Mouse (Mus musculus): Measurements from ENCODE around the gene Zdhhc19.
A peak's percentile ranks its signal among the peaks of the same experiment; 100 is the strongest.

Zdhhc19 gene

GRCm38 (mm10) chr16:32513401-32513800 lies 17.3 kb downstream of the Zdhhc19 start:
- H3K9me3 ChIP-seq (ENCODE audit: low read length), result peaks cover 21% of the 10 kb centered on the region
- TF ChIP-seq CTCF (conservative IDR thresholded peaks at IDR 0.05; ENCODE audit: low read length) (no peak), NANOG (IDR thresholded peaks at IDR 0.05; ENCODE audit: borderline replicate concordance, low read length) (no peak), POU5F1 (IDR thresholded peaks at IDR 0.05; ENCODE audit: borderline replicate concordance, low read length) (no peak)
- peak overlapping the region; percentile 8; the same call in 1 of the 2 replicates for H3K4me3 ChIP-seq (replicated peaks; ENCODE audit: low read length)
- no peaks in the 10 kb centered on the region for H3K27me3 ChIP-seq (ENCODE audit: insufficient read depth, low read length)
- H3K4me1 ChIP-seq (replicated peaks; ENCODE audit: low read depth, low read length), result peaks cover 95% of the 10 kb centered on the region
- H3K36me3 ChIP-seq (ENCODE audit: insufficient read depth, low read length), result no peaks in the 10 kb centered on the region

- Histone ChIP-seq H3K4me1 (replicated peaks; ENCODE audit: low read depth, low read length) (peaks cover 93% of the 10 kb centered on the region), H3K36me3 (ENCODE audit: insufficient read depth, low read length) (no peaks in the 10 kb centered on the region), H3K4me3 (replicated peaks; ENCODE audit: low read length) (peak overlapping the region; percentile 5; the same call in 1 of the 2 replicates), H3K9me3 (ENCODE audit: low read length) (peaks cover 21% of the 10 kb centered on the region), H3K27me3 (ENCODE audit: insufficient read depth, low read length) (no peaks in the 10 kb centered on the region)
- TF ChIP-seq POU5F1 (IDR thresholded peaks at IDR 0.05; ENCODE audit: borderline replicate concordance, low read length), result no peak
Observed at GRCm38 (mm10) chr16:32513948-32514347, 17.9 kb downstream of the Zdhhc19 start.

GRCm38 (mm10) chr16:32516006-32516962 lies 20.2 kb downstream of the Zdhhc19 start:
- no peaks in the 10 kb centered on the region for H3K27me3 ChIP-seq (ENCODE audit: insufficient read depth, low read length)
- H3K9me3 ChIP-seq (ENCODE audit: low read length), result peaks cover 21% of the 10 kb centered on the region
- TF ChIP-seq POU5F1 (IDR thresholded peaks at IDR 0.05; ENCODE audit: borderline replicate concordance, low read length), result no peak
- no peak for TF ChIP-seq NANOG (IDR thresholded peaks at IDR 0.05; ENCODE audit: borderline replicate concordance, low read length)
- no peak for TF ChIP-seq CTCF (conservative IDR thresholded peaks at IDR 0.05; ENCODE audit: low read length)
- peaks cover 91% of the 10 kb centered on the region for H3K4me1 ChIP-seq (replicated peaks; ENCODE audit: low read depth, low read length)
- no peaks in the 10 kb centered on the region for H3K36me3 ChIP-seq (ENCODE audit: insufficient read depth, low read length)
- H3K4me3 ChIP-seq (replicated peaks; ENCODE audit: low read length), result peak overlapping the region; percentile 63

- Histone ChIP-seq H3K4me1 (replicated peaks; ENCODE audit: low read depth, low read length) (peaks cover 75% of the 10 kb centered on the region), H3K27me3 (ENCODE audit: insufficient read depth, low read length) (no peaks in the 10 kb centered on the region), H3K36me3 (ENCODE audit: insufficient read depth, low read length) (no peaks in the 10 kb centered on the region), H3K9me3 (ENCODE audit: low read length) (peaks cover 9% of the 10 kb centered on the region), H3K4me3 (replicated peaks; ENCODE audit: low read length) (no peak overlapping the region)
- TF ChIP-seq CTCF (conservative IDR thresholded peaks at IDR 0.05; ENCODE audit: low read length) (no peak), NANOG (IDR thresholded peaks at IDR 0.05; ENCODE audit: borderline replicate concordance, low read length) (no peak)
Observed at GRCm38 (mm10) chr16:32517785-32518481, 21.9 kb downstream of the Zdhhc19 start.

GRCm38 (mm10) chr16:32519656-32520371 lies 23.7 kb downstream of the Zdhhc19 start:
- H3K4me1 ChIP-seq (replicated peaks; ENCODE audit: low read depth, low read length), result peaks cover 68% of the 10 kb centered on the region
- no peaks in the 10 kb centered on the region for H3K27me3 ChIP-seq (ENCODE audit: insufficient read depth, low read length)
- H3K36me3 ChIP-seq (ENCODE audit: insufficient read depth, low read length), result no peaks in the 10 kb centered on the region
- TF ChIP-seq CTCF (conservative IDR thresholded peaks at IDR 0.05; ENCODE audit: low read length), result no peak
- no peak for TF ChIP-seq POU5F1 (IDR thresholded peaks at IDR 0.05; ENCODE audit: borderline replicate concordance, low read length)
- no peak for TF ChIP-seq NANOG (IDR thresholded peaks at IDR 0.05; ENCODE audit: borderline replicate concordance, low read length)
- no peaks in the 10 kb centered on the region for H3K9me3 ChIP-seq (ENCODE audit: low read length)
- H3K4me3 ChIP-seq (replicated peaks; ENCODE audit: low read length), result no peak overlapping the region

GRCm38 (mm10) chr16:32520372-32520748 lies 24.3 kb downstream of the Zdhhc19 start:
- H3K27me3 ChIP-seq (ENCODE audit: insufficient read depth, low read length), result no peaks in the 10 kb centered on the region
- H3K9me3 ChIP-seq (ENCODE audit: low read length), result no peaks in the 10 kb centered on the region
- H3K4me3 ChIP-seq (replicated peaks; ENCODE audit: low read length), result no peak overlapping the region
- H3K4me1 ChIP-seq (replicated peaks; ENCODE audit: low read depth, low read length), result peaks cover 63% of the 10 kb centered on the region
- TF ChIP-seq NANOG (IDR thresholded peaks at IDR 0.05; ENCODE audit: borderline replicate concordance, low read length), result no peak
- TF ChIP-seq CTCF (conservative IDR thresholded peaks at IDR 0.05; ENCODE audit: low read length), result no peak
- TF ChIP-seq POU5F1 (IDR thresholded peaks at IDR 0.05; ENCODE audit: borderline replicate concordance, low read length), result no peak
- no peaks in the 10 kb centered on the region for H3K36me3 ChIP-seq (ENCODE audit: insufficient read depth, low read length)

GRCm38 (mm10) chr16:32522578-32523194 lies 26.6 kb downstream of the Zdhhc19 start:
- TF ChIP-seq NANOG (IDR thresholded peaks at IDR 0.05; ENCODE audit: borderline replicate concordance, low read length) (no peak), CTCF (conservative IDR thresholded peaks at IDR 0.05; ENCODE audit: low read length) (no peak), POU5F1 (IDR thresholded peaks at IDR 0.05; ENCODE audit: borderline replicate concordance, low read length) (no peak)
- Histone ChIP-seq H3K36me3 (ENCODE audit: insufficient read depth, low read length) (no peaks in the 10 kb centered on the region), H3K4me1 (replicated peaks; ENCODE audit: low read depth, low read length) (peaks cover 49% of the 10 kb centered on the region), H3K4me3 (replicated peaks; ENCODE audit: low read length) (no peak overlapping the region), H3K27me3 (ENCODE audit: insufficient read depth, low read length) (no peaks in the 10 kb centered on the region), H3K9me3 (ENCODE audit: low read length) (no peaks in the 10 kb centered on the region)
